Mouse (Mus musculus) heart, postnatal 4 days (tissue): ENCODE measurements at regions not wholly inside any gene's neighbourhood (a gene's known extent, or its start where the extent isn't known, plus 50 kb on each side); places are given as distances from the start of the nearest gene placed in this dataset.
A peak's percentile ranks its signal among the peaks of the same experiment; 100 is the strongest.

Experiments used
- DNase-seq: peaks from one replicate; pipeline ENCODE4 v3.0.0; 2021

- no peak for DNase-seq
Observed at GRCm38 (mm10) chr1:122273579-122273978, 705.8 kb upstream of the Ddx18 start.

DNA sequence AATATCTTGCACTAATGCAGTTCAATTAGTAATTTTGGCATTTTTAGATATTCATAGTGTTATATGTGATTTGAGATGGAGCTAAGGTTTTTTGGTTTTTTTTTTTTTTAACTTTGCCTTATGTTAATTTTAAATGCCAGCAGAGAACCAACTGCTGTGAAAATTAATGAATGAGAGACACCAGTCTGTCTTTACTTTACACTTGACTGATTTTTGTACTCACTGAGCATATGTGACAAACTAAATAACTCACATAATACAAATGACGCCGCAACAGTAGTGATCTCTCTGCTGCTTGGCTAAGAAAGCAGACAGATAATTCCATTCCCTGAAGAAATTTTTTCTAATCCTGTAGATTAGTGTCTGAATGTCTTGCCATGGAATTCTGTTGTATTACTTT, 675.2 kb upstream of the Ddx18 start:
- no peak for DNase-seq

GRCm38 (mm10) chr1:122241511-122241910, 673.7 kb upstream of the Ddx18 start:
- DNase-seq: no peak

DNA sequence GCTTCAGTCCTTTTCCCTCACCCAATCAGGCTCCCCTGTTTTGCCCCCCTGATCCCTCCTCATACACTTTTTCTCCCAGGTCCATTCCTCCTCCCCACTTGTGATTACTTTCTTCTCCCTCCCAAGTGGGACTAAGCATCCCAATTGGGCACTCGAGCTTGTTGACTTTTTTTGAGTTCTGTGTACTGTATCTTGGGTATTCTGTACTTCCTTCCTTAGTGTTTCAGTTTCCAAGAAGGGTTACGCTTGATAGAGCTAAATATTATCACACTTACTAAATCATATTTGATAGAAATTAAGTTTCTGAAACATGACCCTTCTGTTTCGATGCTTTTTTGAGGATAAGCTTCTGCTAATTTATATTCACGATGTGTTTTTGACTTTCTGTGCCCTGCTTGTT, 662.7 kb upstream of the Ddx18 start:
- DNase-seq: no peak

DNA sequence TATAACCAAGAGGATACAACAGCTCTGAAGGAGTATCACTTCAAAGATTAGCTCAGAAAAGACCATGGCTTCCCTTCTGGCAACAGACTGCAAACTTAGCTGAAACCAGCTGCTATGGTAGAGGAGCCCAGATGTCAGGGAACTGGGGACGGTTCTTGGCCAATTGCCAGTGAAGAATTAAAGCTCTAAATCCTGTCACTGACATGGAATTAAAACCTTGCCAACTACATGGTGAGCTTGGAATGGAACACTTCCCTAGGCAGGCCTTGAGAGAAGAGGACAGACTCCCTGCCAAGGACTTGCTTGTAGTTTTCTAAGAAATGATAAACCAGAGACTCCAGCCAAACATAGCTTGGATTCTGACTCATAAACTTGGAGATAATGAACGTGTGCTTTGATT, 644.7 kb upstream of the Ddx18 start:
- DNase-seq: peak; percentile 21

DNA sequence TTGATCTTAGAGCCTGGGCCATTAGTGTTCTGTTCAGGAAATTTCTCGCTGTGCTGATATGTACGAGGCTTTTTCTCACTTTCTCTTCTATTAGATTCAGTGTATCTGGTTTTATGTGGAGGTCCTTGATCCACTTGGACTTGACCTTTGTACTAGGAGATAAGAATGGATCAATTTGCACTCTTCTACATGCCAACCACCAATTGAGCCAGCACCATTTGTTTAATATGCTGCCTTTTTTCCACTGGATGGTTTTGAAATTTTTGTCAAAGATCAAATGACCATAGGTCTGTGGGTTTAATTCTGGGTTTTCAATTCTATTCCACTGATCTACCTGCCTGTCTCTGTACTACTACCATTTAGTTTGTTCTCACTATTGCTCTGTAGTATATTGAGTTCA, 640.8 kb upstream of the Ddx18 start:
- DNase-seq: no peak

DNA sequence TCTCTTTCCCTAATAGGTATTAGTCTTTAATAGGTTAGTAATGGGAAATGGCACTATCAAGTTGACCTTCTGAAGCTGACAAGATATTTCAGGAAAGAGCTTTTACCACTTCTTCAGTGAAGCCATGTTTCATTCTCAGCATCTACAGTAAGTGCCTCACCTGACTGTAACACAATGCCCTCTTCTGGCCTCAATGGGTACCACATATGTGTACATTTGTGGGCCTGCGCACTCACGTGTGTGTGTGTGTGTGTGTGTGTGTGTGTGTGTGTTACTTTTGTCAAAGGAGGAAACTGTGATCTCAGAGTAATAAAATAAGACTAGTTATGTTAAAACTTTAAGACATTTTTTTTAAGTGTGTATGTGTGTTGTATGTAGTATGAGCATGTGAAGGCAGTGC, 601.8 kb upstream of the Ddx18 start:
- DNase-seq: no peak

GRCm38 (mm10) chr1:122161798-122162197, 594.0 kb upstream of the Ddx18 start:
- no peak for DNase-seq

DNA sequence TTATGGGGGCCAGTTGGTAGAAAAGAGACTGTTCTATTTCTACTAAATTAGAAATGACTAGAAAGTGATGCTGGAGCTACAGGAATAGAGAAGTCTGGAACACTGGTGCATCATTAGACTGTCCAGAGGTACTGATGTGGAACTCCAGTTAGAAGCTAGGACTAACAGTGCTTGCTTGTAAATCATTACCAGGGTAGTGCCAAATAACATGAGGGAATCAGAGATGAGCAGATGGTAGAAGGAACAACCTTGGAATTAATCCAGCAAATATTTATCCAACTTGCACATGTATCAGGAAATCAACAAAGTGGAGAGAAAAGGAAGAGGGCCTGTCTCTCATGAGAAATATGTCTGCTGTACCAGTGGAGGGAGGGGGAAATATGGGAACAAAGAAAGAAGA, 573.6 kb upstream of the Ddx18 start:
- no peak for DNase-seq

GRCm38 (mm10) chr1:122123954-122124353, 556.2 kb upstream of the Ddx18 start:
- DNase-seq: no peak

DNA sequence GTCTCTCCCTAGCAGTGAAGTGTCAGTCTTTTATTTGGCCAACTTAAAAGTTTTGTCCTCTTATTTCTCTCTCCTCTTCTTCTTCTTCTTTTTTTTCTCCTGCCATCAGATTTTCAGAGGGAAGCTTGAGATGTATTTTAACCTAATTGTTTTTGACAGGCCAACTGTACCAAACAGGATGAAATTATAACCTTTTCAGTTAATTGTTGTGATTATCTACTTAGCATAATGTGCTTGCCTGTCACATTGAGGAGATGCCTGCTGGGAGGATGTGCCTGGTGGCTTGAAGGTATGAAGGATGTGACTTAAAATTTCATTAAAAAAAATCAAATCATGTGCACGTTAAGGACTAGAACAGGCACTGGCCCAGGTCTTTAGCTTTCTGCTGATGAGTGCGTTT, 527.9 kb upstream of the Ddx18 start:
- DNase-seq: no peak

DNA sequence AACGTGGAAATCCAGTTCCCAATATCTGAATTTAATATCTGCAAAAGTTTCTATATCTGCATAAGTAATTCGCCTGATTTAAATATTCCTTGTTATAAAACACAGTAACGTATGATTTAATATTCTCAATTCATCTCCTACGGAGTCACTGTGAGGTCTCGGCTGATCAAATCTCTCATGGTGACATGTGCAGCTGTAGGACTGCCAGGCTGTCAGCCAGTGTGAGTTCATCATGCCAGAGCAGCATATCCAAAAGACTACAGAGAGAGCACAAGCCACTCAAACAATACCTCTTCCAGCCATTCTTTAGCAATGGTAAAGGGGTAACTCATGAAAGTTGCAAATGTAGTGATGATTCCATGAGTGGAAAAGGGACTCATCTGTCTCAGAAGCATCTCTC, 514.7 kb upstream of the Ddx18 start:
- no peak for DNase-seq

DNA sequence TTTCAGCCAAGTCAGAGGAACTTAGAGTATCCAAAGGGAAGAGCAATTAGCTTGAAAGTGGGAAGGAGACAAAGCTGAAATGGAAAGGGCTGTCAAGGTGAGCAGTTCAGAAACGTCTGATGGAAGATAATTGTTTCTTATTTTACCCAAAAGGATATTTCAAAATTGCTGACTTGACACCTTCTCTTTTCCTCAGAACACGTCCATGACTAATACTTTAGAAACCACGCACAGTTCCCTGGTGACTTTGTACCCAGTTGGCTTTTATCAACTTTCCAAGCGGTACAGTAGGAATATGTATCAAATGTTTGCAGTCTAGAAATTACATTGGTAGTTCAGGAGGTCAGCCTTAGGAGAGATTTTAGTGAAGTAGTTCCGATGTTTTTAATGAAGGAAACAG, 508.3 kb upstream of the Ddx18 start:
- DNase-seq: no peak

DNA sequence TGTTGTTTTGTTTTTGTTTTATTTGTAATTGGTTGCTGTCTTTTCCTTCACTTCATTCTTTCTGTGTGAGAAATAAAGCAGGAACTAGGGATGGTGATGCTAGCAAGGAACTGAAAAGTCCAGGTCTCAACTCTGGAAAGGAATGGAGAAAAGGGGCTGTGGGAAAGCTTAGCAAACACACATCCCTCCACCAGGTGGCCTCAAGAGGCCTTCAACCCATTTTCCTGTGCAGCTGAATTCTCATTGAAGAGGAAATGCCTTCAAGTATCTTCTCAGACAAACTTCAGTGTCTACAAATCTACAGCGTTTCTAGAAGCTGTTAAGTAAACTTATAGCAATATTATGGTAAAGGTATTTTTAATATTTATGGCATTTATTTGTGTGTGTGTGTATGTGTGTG, 487.4 kb upstream of the Ddx18 start:
- no peak for DNase-seq

GRCm38 (mm10) chr1:122048112-122048725, 480.4 kb upstream of the Ddx18 start:
- no peak for DNase-seq

- no peak for DNase-seq
Observed at GRCm38 (mm10) chr1:122043896-122044295, 476.1 kb upstream of the Ddx18 start.

DNA sequence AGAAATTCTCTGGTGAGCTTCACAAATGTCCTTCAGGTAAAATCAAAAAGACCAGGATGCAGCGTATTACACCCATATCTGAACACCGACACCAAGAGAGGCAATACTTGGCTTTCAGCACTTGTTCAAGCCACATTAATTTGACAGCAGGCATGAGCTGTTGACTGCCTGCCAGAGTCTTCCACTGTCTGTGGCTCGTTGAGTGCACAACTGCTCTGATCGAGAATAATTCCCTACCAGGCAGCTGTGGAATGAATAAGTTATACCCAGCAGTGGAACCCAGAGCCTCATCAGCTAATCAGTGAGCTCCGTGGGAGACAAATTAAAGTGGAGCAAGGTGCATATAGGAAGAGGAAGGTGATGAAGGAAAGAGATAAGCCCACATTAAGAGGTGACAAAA, 475.3 kb upstream of the Ddx18 start:
- DNase-seq: no peak

- DNase-seq: no peak
Observed at GRCm38 (mm10) chr1:122007749-122008148, 440.0 kb upstream of the Ddx18 start.

- DNase-seq: no peak
Observed at GRCm38 (mm10) chr1:121996461-121996860, 428.7 kb upstream of the Ddx18 start.

DNA sequence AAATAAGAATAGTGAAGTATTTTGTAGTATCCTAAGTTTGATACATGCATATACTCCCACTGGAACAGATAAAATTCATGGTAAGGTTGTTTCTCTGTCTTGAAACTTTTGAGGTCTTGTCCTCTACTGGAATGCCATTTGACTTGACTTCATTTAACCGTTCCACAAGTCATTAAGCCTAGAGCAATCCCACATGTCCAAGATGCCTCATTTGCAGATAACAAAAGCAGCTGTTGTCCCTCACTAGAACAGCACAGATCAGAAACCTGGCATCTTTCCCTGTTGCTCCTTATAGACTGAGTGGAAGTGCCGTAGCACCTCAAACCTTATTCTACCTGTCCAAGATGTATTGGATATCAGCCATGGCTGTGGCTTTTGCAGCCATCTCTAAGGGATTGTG, 422.9 kb upstream of the Ddx18 start:
- no peak for DNase-seq

- no peak for DNase-seq
Observed at GRCm38 (mm10) chr1:121958942-121959341, 391.2 kb upstream of the Ddx18 start.

DNA sequence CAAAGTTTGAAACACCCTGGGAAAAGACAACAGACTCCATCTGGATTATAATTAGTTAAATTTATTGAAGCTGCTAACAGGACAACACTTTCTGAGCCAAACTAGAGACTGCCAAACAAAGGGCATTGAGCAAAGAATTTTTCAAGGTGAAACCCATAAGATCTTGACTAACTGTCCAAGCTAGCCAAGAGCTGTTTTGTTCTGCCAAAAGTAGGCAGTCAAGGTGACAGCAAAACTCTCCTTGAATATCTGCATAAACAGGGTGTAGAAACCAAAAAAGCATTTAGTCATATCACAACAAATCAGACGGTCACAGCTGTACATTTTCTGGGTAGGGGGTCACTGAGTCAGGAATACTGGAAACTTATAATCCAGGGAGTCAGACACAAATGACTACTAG, 368.1 kb upstream of the Ddx18 start:
- DNase-seq: no peak
